Mouse (Mus musculus): ENCODE data around the gene Rbak.
"Not testable (repeated sequence)": the region's sequence is repeated elsewhere in the genome, so short reads cannot be mapped to it uniquely, and the experiment has no call there.

Gene Rbak

GRCm38 (mm10) chr5:143134216-143135010 is 46.2 kb downstream of the Rbak start:
- DNase-seq (ENCODE audit: low spot score in 2 of 2): not testable (repeated sequence)

- DNase-seq (ENCODE audit: low spot score in 2 of 2): no peak
These were observed 47.5 kb downstream of the Rbak start for GRCm38 (mm10) chr5:143132935-143133514.

- no peak for DNase-seq (ENCODE audit: low spot score in 2 of 2)
These were observed 50.2 kb downstream of the Rbak start for GRCm38 (mm10) chr5:143130342-143130741.

GRCm38 (mm10) chr5:143129101-143129500 is 51.5 kb downstream of the Rbak start:
- no peak for DNase-seq (ENCODE audit: low spot score in 2 of 2)

GRCm38 (mm10) chr5:143127837-143128236 is 52.7 kb downstream of the Rbak start:
- DNase-seq (ENCODE audit: low spot score in 2 of 2): no peak

GRCm38 (mm10) chr5:143126908-143127307 is 53.7 kb downstream of the Rbak start:
- DNase-seq (ENCODE audit: low spot score in 2 of 2): no peak

- no peak for DNase-seq (ENCODE audit: low spot score in 2 of 2)
These were observed 54.5 kb downstream of the Rbak start for GRCm38 (mm10) chr5:143126089-143126488.

- no peak for DNase-seq (ENCODE audit: low spot score in 2 of 2)
These were observed 55.0 kb downstream of the Rbak start for GRCm38 (mm10) chr5:143125601-143126000.

GRCm38 (mm10) chr5:143124805-143125378 is 55.7 kb downstream of the Rbak start:
- DNase-seq (ENCODE audit: low spot score in 2 of 2): no peak

- DNase-seq (ENCODE audit: low spot score in 2 of 2): no peak
These were observed 57.9 kb downstream of the Rbak start for GRCm38 (mm10) chr5:143122673-143123072.

All from urinary bladder, adult 18-20 months (tissue).